Mouse (Mus musculus) spleen, adult 18-20 months (tissue): Measurements from ENCODE around the gene Sod1.
"Not testable (repeated sequence)": the region's sequence is repeated elsewhere in the genome, so short reads cannot be mapped to it uniquely, and the experiment has no call there.

ENCODE experiments used
- DNase-seq, 2 experiments: peaks; one replicate each; pipeline ENCODE4 v3.0.0; 2022; ENCODE audit warnings: mixed read lengths in 2 of 2

The Sod1 gene

DNA sequence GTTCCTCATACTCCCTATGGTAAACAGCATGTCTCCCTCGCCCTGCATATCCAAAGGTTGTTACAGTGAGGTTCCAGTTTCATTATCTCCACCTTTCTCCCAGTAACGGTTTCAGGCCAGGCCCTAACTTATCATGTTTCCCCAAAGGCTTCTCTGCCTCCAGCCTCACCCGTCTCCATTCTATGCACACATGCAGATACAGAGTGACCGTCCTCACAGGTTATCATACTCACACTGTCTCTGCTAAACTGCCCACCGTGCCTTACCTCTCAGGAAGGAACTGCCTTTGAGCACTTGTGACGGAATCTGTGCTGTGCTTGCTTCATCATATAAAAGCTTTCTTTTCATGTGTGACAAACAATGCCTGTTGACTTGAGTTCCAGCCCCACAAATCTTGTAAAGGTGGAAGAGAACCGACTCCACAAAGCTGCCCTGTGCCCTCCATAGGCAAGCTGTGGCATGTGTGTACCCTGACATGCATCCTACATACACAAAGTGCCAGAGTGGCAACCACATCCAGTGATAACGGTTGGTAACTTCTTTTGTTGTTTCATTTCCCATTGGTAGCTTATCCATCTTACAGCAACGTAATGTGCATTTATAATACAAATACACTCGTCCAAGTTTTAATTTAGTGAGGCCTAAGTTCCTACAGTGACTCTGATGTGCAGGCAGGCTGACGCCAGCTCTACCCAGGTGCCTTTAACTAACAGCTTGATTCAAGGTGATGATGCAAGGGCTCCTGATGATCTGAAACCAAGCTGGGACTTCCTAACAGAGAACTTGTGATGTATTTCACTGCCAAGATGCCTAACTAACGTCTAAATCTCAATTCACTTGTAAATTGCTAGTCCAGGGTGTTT lies 6.8 kb upstream of the Sod1 start:
- no peak for DNase-seq

- no peak for DNase-seq
These were observed 5.6 kb upstream of the Sod1 start for GRCm38 (mm10) chr16:90214731-90215565.

- not testable (repeated sequence) for DNase-seq
These were observed 4.7 kb upstream of the Sod1 start for GRCm38 (mm10) chr16:90215879-90216278.

GRCm38 (mm10) chr16:90216414-90216813 lies 4.1 kb upstream of the Sod1 start:
- DNase-seq: no peak

DNA sequence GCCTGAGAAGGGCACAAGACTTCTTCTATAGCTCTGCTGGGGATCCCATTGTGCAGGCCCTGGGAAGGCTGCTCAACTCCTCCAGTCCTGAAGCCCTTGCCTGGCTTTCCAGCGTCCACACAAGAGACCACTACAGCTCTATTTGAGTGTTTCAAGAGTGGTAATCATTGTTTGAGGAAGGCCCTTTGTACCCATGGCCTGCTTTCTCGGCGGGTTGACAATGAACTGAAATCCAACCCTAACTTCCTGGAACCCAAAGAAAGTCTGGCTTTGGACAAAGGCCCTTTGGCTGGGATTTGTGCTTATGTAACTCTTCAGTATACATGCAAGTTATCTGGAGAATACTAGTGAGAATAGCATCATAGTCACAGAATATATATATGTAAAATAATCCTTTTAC lies 3.2 kb upstream of the Sod1 start:
- DNase-seq: no peak

DNA sequence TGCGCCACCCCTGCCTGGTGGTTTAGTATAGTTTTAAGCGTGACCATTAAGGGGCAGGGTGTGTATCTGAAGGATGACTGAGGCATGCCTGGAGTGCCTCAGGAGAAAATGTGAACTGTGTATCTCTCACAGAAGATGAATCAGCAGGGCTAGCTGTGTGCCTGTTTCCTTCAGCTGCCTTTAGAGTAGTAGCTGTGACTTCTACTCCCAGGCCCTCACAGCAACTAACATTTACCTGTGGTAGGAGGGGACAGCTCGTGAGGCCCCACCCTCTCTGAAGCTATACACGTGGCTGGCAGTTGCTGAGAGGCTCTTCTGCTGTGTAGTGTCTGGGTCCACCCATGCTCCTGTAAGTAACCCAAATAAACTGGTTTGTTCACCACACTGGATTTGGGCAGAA lies 2.6 kb upstream of the Sod1 start:
- no peak for DNase-seq

DNA sequence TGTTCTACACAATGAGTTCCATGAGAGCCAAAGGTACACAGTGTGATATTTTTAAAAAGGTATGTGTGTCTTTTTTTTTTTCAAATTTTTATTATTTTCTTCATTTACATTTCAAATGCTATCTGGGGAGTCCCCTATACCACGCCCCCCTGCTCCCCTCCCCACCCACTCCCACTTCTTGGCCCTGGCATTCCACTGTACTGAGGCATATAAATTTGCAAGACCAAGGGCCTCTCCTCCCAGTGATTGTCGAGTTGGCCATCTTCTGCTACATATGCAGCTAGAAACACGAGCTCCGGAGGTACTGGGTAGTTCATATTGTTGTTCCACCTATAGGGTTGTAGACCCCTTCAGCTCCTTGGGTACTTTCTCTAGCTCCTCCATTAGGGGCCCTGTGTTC lies 1.1 kb upstream of the Sod1 start:
- DNase-seq: not testable (repeated sequence)

DNA sequence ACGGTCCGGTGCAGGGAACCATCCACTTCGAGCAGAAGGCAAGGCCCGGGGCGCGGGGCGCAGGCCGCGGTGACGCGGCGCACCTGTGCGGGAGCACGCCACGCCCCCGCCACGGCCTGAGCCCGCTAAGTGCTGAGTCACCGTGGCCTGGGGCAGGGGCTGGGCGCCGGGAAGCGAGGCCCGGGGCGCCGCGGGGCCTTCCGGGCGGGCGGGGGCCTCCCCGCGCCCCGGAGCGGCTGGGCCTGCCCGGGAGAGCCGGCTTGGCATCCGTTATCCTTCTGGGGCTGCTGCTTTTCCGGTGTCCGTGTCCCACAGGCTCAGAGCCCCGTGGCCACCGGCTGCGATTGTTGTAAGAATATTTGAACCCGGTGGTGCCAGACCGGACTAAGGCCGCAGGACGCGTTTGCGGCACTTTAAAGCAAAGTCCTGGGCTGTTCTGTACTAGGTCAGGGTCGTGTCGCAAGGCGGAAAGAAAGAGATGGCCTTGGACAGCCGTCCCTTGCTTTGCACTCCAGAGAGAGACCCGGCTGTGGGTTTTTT lies 408 bp downstream of the Sod1 start:
- no peak for DNase-seq

GRCm38 (mm10) chr16:90221441-90222070 lies 1.0 kb downstream of the Sod1 start:
- no peak for DNase-seq

GRCm38 (mm10) chr16:90229897-90230296 lies 9.3 kb downstream of the Sod1 start:
- DNase-seq: no peak

- DNase-seq: no peak
These were observed 10.7 kb downstream of the Sod1 start for GRCm38 (mm10) chr16:90231302-90231701.

- DNase-seq: no peak
These were observed 13.1 kb downstream of the Sod1 start for GRCm38 (mm10) chr16:90233702-90234101.

- no peak for DNase-seq
These were observed 14.1 kb downstream of the Sod1 start for GRCm38 (mm10) chr16:90234617-90235016.

DNA sequence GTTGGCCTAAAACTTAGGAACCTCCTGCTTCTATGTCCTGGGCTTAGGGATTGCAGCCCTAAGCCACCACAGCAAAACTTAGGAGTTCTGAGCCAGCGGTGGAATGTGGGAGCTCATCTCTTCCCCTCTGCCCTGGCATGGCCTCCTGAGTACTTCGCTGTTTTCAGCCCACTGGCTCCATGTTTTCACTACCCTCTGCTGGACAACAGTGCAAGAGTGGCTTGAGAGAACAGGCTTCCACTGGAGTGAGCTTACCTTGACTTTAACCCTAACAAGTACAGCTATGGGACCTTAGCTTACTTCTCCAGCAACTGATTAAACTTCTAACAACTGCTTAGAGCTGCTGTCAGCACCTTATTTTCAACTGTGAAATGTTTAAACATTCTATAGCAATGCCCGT lies 14.6 kb downstream of the Sod1 start:
- DNase-seq: no peak

- no peak for DNase-seq
These were observed 18.7 kb downstream of the Sod1 start for GRCm38 (mm10) chr16:90239128-90239746.

DNA sequence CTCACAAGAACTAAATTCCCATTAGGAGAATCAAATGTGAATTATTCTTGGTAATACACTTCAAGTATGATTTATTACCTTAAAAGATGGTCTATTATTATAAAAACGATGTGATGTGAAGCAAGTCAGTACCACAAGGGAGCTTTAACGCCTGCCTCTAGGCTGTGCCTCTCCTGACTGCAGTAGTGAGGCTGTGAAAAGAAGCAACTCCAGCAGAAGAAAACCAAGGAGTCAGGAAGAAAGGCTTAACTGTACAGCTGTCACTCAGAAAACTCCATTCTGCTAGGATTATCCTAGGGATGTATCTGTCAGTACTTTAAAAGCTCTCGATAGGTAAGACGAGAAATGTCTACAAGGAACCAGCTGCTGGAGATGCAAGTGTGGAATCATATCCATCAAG lies 21.3 kb downstream of the Sod1 start:
- no peak for DNase-seq

DNA sequence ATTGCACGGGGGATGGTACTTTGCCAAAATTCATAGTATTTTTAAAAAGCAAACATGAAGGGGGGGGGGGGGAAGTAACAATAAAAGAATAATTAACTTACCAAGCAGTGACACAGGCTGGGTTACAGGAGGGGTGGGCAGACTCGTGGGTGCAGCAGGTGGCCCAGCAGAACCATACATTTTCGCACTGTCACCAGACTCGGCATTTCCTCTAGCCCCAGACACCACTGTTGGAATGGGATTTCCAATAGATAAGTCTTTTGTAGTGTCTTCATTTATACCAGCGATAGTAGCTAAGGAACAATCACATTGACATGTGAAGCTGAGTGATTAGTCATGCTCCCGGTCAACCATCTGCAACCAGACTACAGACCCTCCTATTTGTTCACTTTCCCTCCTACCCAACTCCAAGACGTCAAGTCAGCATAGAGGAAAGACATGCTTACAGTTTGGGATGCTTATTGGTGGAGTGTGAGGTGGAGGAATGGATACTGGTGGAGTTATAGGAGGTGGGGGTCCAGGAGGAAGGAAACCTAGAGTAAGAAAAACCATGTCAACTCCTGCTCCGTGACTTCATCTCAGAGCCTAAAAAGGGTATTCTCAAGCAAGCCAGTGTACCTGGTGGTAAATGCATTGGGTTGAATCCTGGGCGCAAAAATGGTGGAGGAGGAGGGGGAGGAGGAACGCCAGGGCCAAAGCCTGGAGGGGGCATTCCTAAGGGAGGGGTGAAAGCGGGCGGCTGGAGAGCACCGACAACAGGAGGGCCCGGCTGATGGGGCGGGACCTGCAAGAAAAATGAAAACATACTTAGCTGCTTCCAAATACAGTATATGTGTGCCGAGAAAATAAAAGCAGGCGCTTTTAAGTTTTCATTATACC lies 22.1 kb downstream of the Sod1 start:
- no peak for DNase-seq

DNA sequence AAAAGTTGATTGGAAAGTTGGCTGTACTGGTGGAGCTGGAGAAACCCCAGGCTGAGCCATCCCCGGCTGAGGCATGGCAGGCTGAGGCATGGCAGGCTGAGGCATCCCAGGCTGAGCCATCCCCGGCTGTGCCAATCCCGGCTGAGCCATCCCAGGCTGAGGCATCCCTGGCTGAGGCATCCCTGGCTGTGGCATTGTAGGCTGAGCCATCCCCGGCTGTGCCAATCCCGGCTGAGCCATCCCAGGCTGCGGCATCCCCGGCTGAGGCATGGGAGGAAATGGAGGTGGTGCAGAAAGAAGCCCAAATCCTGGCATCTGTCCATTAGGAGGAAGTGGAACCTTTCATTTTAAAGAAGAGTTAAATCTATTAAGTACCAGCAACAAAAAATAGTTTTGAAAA lies 29.5 kb downstream of the Sod1 start:
- no peak for DNase-seq

GRCm38 (mm10) chr16:90251256-90251655 lies 30.7 kb downstream of the Sod1 start:
- DNase-seq: not testable (repeated sequence)

GRCm38 (mm10) chr16:90252521-90252920 lies 32.0 kb downstream of the Sod1 start:
- no peak for DNase-seq

GRCm38 (mm10) chr16:90258950-90259349 lies 38.4 kb downstream of the Sod1 start:
- no peak for DNase-seq

- DNase-seq: no peak
These were observed 39.1 kb downstream of the Sod1 start for GRCm38 (mm10) chr16:90259623-90260022.
